In the genomic region with DNA sequence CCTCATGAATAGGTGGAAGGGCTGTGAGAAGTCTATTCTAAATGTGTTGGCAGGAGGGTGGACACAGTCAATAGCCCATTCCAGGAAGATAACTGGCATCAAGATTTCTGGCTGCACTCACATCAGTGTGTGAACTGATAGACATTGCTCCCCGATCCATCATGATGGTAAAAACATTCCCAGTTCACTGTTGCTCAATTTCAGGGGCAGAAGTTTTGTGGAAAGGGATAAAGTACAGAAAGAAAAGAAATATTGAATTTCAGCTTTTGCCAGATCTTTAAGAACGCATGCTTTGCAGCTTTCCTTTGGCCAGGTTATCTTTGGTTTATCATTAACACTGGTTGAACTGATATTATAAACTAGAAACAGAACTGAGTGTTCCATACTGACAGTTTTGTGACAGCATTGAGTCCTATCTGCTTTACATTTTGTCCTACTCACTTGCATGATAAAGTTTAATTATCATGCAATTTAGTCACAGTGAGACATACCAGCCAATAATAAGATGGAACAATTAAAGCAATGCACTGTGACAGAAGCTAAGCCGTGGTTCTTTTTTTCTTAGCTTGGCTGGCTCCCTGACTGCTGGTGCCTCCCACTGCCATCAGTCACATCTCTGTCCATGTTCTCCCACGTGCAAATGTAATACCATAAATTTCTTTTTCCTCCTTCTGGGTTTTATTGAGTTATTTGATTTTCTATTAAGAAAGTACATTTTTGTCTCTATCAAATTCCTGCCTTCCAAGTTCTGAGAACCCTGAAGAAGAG, we compare ENCODE assay signal across 15 mouse cellular contexts.
"Had no signal": no experiment of that assay in that cellular context is flagged by ENCODE, and none has a peak within 500 bp of the region (broad histone marks: within the 10 kb centered on the region; RNA-seq: fewer than 3 reads in every experiment).

No protein-coding gene starts in this region.

- H3K27ac ChIP-seq: limb, embryonic 13.5 days; liver, embryonic 12.5 days; midbrain, embryonic 15.5 days; neural tube, embryonic 13.5 days; stomach, embryonic 15.5 days had no signal

- ATAC-seq: inflammation-experienced regulatory T-cells, adult 6 months; intestine, postnatal 0 days; liver, embryonic 12.5 days; midbrain, embryonic 15.5 days had no signal

- H3K4me3 ChIP-seq: limb, embryonic 13.5 days; liver, embryonic 12.5 days; midbrain, embryonic 15.5 days; neural tube, embryonic 13.5 days; stomach, embryonic 15.5 days had no signal

- H3K4me1 ChIP-seq: limb, embryonic 13.5 days; liver, embryonic 12.5 days; midbrain, embryonic 15.5 days; neural tube, embryonic 13.5 days; stomach, embryonic 15.5 days had no signal

- H3K27me3 ChIP-seq: liver, embryonic 12.5 days; midbrain, embryonic 15.5 days; neural tube, embryonic 13.5 days; stomach, embryonic 15.5 days had no signal

- DNase-seq: kidney, postnatal 10 days; left cerebral cortex, postnatal 4 days; lung, embryonic 14.5 days; lung, postnatal 10 days; lung, postnatal 4 days; right cerebral cortex, postnatal 4 days; spleen, adult 18-20 months; thymus, postnatal 36 days had no signal

- H3K36me3 ChIP-seq: limb, embryonic 13.5 days; liver, embryonic 12.5 days; midbrain, embryonic 15.5 days; neural tube, embryonic 13.5 days; stomach, embryonic 15.5 days had no signal
